Mouse (Mus musculus): ENCODE measurements around the gene Nrxn1. TPM values are rescaled to one million over a fixed set of nuclear protein-coding genes. Genes with fewer than 3 reads are reported as not detected.

Nrxn1 gene
- polyA plus RNA-seq, 1 experiment = not detected

DNA sequence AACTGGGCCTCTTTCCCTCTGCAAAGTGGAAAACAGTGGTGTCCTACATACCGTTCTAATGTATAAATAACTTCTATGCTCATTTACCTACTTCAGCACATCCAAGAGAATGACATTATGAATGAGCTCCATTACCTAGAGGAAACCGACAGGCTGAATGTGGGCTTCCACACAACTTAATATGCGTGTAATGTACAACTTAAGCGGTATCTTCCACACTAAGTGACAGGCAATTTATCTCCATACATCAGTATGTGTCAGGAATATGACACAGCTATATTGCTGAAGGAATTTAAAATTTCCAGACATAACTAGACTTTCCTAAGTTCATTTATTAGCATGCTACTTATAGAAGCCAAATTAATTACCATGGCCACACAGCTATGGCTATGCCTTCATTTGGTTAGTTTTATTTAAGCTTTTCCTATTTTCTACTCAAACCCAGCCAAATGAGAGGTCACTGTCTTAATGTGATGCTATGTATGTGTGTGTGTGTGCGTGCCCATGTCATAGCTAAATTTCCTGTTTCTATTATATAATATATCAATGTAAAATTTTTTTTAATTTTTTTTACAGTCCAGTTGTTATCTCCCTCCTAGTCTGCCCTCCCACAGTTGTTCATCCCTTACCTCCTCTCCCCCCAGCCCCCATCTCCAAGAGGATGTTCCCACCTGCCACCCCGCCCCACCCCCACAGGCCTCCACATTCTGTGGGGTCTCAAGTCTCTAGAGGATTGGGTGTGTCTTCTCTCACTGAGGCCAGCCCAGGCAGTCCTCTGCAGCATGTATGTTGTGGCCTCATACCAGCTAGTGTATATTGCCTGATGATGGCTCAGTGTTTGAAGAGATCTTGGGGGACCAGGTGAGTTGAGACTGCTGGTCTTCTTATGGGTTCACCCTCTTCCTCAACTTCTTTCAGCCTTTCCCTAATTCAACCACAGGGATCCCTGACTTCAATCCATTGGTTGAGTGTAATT, 186.5 kb downstream of the Nrxn1 start:
- H3K4me1 ChIP-seq (ENCODE audit: control insufficient read depth) = no peaks in the 10 kb centered on the region
- no peak overlapping the region for H3K4me3 ChIP-seq (replicated peaks)
- H3K36me3 ChIP-seq (ENCODE audit: control insufficient read depth) = no peaks in the 10 kb centered on the region
- no peaks in the 10 kb centered on the region for H3K27me3 ChIP-seq (ENCODE audit: control insufficient read depth)
- TF ChIP-seq GATA1 (IDR thresholded peaks at IDR 0.05; ENCODE audit: low read length) = no peak
- TF ChIP-seq TAL1 (IDR thresholded peaks at IDR 0.05; ENCODE audit: low read length) = no peak
- peaks cover 3% of the 10 kb centered on the region; the same call in 1 of the 2 replicates for H3K9me3 ChIP-seq (ENCODE audit: control insufficient read depth, low read length)

DNA sequence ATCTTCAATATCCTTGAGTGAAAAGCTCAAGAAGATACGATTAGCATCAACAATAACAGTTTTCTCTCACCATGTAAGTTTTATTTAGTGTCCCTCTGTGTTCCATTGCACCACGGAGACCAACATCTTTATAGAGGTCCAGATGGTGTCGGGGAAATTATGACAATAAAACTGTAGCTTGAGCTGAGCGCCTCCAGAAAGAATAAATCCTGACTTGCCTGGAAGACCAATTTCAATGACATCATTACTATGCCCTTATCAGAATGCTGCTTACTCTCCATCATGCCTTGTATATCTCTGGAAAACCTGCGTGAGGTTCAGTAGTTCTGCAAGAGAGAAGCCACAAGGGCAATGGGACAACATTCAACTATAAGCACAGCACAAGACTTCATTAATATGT, 187.7 kb downstream of the Nrxn1 start:
- Histone ChIP-seq H3K9me3 (ENCODE audit: control insufficient read depth, low read length) (peaks cover 3% of the 10 kb centered on the region; the same call in 1 of the 2 replicates), H3K27me3 (ENCODE audit: control insufficient read depth) (no peaks in the 10 kb centered on the region), H3K4me1 (ENCODE audit: control insufficient read depth) (no peaks in the 10 kb centered on the region), H3K4me3 (replicated peaks) (no peak overlapping the region), H3K36me3 (ENCODE audit: control insufficient read depth) (no peaks in the 10 kb centered on the region)
- TF ChIP-seq GATA1 (IDR thresholded peaks at IDR 0.05; ENCODE audit: low read length) = no peak
- no peak for TF ChIP-seq TAL1 (IDR thresholded peaks at IDR 0.05; ENCODE audit: low read length)

DNA sequence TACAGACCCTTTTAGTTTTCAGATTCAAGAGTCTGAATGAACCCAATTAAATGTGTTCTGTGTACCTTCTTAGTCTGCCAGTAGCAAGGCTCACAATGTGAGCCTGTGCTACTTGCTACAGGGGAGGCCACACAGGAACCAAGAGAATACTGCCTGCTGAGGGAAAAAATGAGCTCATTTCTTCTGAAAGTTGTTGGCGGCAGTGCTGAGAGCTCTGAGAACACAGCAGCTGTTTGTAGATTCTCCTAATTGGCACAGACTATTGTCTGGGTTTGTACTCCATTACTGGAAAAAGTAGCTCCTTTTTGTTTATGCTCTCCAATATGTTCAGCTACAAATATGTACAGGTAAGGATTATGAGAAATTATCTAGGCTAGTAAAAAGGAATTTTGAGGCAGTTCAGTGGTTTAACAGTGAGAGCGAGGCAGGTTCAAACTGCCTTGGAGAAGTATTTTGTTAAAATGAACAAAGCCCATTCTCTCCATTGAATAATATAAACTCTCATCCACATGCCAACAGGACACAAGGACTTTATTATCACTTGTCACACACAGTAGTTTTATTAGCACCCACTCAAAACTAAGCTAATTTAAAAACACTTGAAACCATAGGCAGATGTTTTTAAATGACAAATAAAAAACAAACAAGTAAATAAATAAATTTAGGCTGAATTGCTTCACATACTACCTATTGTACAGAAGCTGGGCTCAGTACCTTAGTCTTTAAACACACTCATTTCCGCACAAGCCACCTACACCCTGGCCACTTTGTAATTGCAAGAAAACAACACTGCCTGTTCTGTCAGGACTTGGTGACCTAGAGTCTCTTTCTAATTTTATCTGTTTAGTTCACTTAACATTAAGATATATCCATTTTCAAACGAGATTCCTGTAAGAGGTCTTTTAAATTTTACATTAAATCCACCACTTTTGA, 200.3 kb downstream of the Nrxn1 start:
- no peaks in the 10 kb centered on the region for H3K4me1 ChIP-seq (ENCODE audit: control insufficient read depth)
- no peak for TF ChIP-seq TAL1 (IDR thresholded peaks at IDR 0.05; ENCODE audit: low read length)
- no peak for TF ChIP-seq GATA1 (IDR thresholded peaks at IDR 0.05; ENCODE audit: low read length)
- no peaks in the 10 kb centered on the region for H3K27me3 ChIP-seq (ENCODE audit: control insufficient read depth)
- H3K36me3 ChIP-seq (ENCODE audit: control insufficient read depth) = no peaks in the 10 kb centered on the region
- H3K9me3 ChIP-seq (ENCODE audit: control insufficient read depth, low read length) = no peaks in the 10 kb centered on the region
- H3K4me3 ChIP-seq (replicated peaks) = no peak overlapping the region

DNA sequence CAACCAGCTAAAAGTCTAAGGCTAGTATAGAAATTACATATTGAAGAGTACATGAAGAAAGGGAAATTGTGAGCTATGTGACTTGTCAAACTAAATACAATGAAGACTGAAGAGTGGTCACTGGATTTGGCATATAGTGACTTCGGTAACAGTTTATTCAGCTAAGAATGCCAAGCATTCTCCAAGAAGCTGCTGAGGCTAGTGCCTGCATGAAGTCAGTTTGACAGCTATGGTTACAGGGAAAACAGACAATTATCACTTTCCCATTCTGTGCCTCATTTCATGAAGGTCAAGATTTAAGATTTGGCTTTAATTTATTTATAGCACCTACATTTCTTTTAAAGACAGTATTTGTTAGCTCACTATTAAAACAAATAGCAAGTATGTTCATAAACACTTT, 201.2 kb downstream of the Nrxn1 start:
- Histone ChIP-seq H3K9me3 (ENCODE audit: control insufficient read depth, low read length) (no peaks in the 10 kb centered on the region), H3K4me1 (ENCODE audit: control insufficient read depth) (no peaks in the 10 kb centered on the region), H3K36me3 (ENCODE audit: control insufficient read depth) (no peaks in the 10 kb centered on the region), H3K4me3 (replicated peaks) (no peak overlapping the region), H3K27me3 (ENCODE audit: control insufficient read depth) (no peaks in the 10 kb centered on the region)
- TF ChIP-seq GATA1 (IDR thresholded peaks at IDR 0.05; ENCODE audit: low read length) (no peak), TAL1 (IDR thresholded peaks at IDR 0.05; ENCODE audit: low read length) (no peak)

DNA sequence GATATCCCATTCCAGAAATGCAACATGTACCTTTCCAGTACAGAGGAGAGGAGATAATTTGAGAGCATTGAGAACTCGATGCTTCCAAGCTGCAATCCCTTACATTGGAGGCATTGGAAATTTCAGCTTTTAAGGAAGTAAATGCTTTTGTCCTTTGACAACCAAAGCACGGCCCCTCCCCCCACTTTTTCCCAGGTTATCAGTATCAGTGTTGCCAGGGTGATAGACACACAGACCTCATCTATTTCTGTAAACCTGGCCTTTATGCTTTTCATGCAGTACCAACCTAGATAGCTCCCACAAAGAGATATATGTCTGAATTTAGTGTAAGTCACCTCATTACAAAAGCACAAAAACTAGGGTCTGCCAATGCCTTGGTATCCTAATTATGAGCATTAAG, 235.6 kb downstream of the Nrxn1 start:
- Histone ChIP-seq H3K36me3 (ENCODE audit: control insufficient read depth) (no peaks in the 10 kb centered on the region), H3K9me3 (ENCODE audit: control insufficient read depth, low read length) (peaks cover 8% of the 10 kb centered on the region), H3K4me3 (replicated peaks) (no peak overlapping the region), H3K4me1 (ENCODE audit: control insufficient read depth) (no peaks in the 10 kb centered on the region), H3K27me3 (ENCODE audit: control insufficient read depth) (no peaks in the 10 kb centered on the region)
- TF ChIP-seq GATA1 (IDR thresholded peaks at IDR 0.05; ENCODE audit: low read length) (no peak), TAL1 (IDR thresholded peaks at IDR 0.05; ENCODE audit: low read length) (no peak)

DNA sequence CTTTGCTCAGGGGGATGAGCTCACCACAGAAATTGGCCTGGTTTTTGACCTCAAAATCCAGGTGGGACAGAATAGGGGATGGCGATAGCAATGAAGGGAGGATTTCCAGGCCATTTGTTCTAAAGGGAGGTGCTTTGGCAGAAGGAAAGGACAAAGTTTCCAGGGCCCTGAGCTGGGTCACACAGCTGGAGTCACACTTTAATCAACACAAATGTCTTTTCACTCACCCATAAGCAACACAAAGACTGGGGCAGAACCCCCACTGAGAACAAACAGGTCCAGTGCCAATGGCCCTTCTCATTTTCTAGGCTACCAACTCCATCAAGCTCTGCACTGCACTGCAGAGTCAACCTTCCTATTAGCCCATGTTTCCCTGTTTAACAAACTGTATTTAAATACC, 249.0 kb downstream of the Nrxn1 start:
- no peaks in the 10 kb centered on the region for H3K9me3 ChIP-seq (ENCODE audit: control insufficient read depth, low read length)
- H3K4me3 ChIP-seq (replicated peaks) = no peak overlapping the region
- H3K27me3 ChIP-seq (ENCODE audit: control insufficient read depth) = no peaks in the 10 kb centered on the region
- H3K4me1 ChIP-seq (ENCODE audit: control insufficient read depth) = no peaks in the 10 kb centered on the region
- no peak for TF ChIP-seq TAL1 (IDR thresholded peaks at IDR 0.05; ENCODE audit: low read length)
- TF ChIP-seq GATA1 (IDR thresholded peaks at IDR 0.05; ENCODE audit: low read length) = no peak
- no peaks in the 10 kb centered on the region for H3K36me3 ChIP-seq (ENCODE audit: control insufficient read depth)

DNA sequence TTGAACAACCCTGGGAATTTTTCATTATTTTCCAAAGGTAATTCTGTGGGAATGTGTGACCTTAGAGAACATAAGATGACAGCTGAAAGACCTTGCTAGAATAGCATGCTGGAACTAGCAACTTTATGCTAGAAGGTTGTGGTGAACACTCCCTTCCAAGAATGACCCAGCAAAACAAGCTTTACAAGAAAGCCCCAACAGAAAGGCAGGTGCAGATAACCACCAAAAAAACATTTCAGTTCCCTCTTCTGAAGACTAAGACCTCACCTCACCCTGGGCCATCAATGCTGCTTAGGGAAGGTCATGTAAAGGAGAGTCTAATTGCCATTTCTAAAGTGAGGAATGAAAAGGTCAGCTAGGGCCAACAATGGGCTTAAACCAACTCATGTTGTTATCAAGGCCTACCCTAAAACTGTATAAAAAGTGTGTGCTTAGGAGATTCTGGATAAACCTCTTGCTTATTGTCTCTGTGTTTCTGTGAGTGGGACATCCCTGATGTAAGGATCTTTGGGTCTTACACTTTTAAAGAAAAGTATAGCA, 249.7 kb downstream of the Nrxn1 start:
- no peaks in the 10 kb centered on the region for H3K27me3 ChIP-seq (ENCODE audit: control insufficient read depth)
- H3K36me3 ChIP-seq (ENCODE audit: control insufficient read depth) = no peaks in the 10 kb centered on the region
- H3K9me3 ChIP-seq (ENCODE audit: control insufficient read depth, low read length) = no peaks in the 10 kb centered on the region
- H3K4me3 ChIP-seq (replicated peaks) = no peak overlapping the region
- TF ChIP-seq GATA1 (IDR thresholded peaks at IDR 0.05; ENCODE audit: low read length) = no peak
- no peak for TF ChIP-seq TAL1 (IDR thresholded peaks at IDR 0.05; ENCODE audit: low read length)
- H3K4me1 ChIP-seq (ENCODE audit: control insufficient read depth) = no peaks in the 10 kb centered on the region

DNA sequence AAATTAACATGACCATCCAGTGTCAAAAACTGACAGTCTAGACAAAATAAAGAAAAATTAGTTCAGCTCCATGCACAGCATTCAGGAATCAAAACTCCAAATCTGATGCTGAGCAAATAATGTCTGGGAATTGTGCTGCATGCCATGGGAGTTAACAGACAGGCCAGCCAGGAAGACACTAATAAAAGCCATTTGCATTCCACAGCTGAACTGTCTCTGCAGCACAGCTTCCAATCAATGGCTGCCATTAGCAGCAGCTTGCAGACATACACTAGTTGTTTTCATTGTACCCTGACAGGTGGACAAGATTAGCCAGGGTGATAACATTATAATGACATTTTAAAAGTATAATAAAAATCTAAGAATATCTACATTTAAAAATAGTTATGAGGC, 255.9 kb downstream of the Nrxn1 start:
- Histone ChIP-seq H3K4me1 (ENCODE audit: control insufficient read depth) (no peaks in the 10 kb centered on the region), H3K4me3 (replicated peaks) (no peak overlapping the region), H3K27me3 (ENCODE audit: control insufficient read depth) (no peaks in the 10 kb centered on the region), H3K9me3 (ENCODE audit: control insufficient read depth, low read length) (no peaks in the 10 kb centered on the region), H3K36me3 (ENCODE audit: control insufficient read depth) (no peaks in the 10 kb centered on the region)
- TF ChIP-seq TAL1 (IDR thresholded peaks at IDR 0.05; ENCODE audit: low read length) (no peak), GATA1 (IDR thresholded peaks at IDR 0.05; ENCODE audit: low read length) (no peak)

Measured in erythroblast, embryonic 14.5 days (primary cell).